Mouse (Mus musculus) lung, postnatal 0 days (tissue): ENCODE results near the gene Pkdcc.

Source experiments
- CTCF ChIP-seq: IDR thresholded peaks from 2 replicates; pipeline ENCODE4 v1.5.1; 2016; ENCODE audit warnings: antibody characterized with exemption, mild to moderate bottlenecking
- EP300 ChIP-seq: IDR thresholded peaks from 2 replicates; pipeline ENCODE4 v1.6.1; 2016; ENCODE audit warnings: antibody characterized with exemption, mild to moderate bottlenecking, control low read depth

DNA sequence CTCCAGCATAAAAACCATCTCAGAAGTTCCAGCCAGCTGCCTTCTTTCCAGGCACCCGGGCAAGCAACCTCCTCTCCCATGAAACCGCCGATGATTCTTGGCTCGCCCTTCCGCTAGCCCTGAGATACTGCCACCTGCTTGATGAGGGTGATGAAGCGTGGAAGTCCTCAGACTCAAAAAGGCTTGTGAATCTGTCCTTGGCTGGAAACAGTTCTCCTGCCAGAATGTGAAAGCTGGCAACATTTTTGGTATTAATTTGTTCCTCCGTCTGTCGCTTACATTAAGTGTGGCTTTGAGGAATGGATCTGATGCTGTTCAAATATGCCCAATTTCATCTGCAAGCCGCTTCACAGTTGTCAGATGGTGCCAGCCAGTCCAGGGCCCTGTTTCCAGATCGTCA is 20.1 kb downstream of the Pkdcc start:
- TF ChIP-seq CTCF, result no peak
- TF ChIP-seq EP300, result no peak
